Mouse (Mus musculus) midbrain, embryonic 14.5 days (tissue): ENCODE results near the gene Ier5. TPM values are rescaled to one million over a fixed set of nuclear protein-coding genes. Genes with fewer than 3 reads are reported as not detected.
A peak's percentile ranks its signal among the peaks of the same experiment; 100 is the strongest.

Experiments
- ATAC-seq: fragments of 200-750 bp; cut with Nextera tagmentation; 2 replicates; pipeline ENCODE4 v1.8.0; 2017; ENCODE audit warnings: moderate number of reproducible peaks, moderate library complexity; ENCODE audit not compliant: low FRiP score, low TSS enrichment
- DNase-seq: peaks from one replicate; pipeline ENCODE4 v3.0.0-alpha.2; 2015
- H3K27ac ChIP-seq: fragments of 300-500 bp; sonication (generic); replicated peaks from 2 replicates; pipeline ENCODE4 v1.5.1; 2014; ENCODE audit warnings: mild to moderate bottlenecking, low read depth, low read length, moderate library complexity
- H3K27me3 ChIP-seq: fragments of 300-500 bp; sonication (generic); 2 replicates; pipeline ENCODE4 v1.6.1; 2014; ENCODE audit warnings: low read length, control low read depth, mixed read lengths; ENCODE audit not compliant: control insufficient read depth, insufficient read depth
- H3K36me3 ChIP-seq: fragments of 300-500 bp; sonication (generic); 2 replicates; pipeline ENCODE4 v1.6.1; 2014; ENCODE audit warnings: low read length, control low read depth; ENCODE audit not compliant: control insufficient read depth, insufficient read depth
- H3K4me1 ChIP-seq: fragments of 300-500 bp; sonication (generic); 2 replicates; pipeline ENCODE4 v1.6.1; 2014; ENCODE audit warnings: mild to moderate bottlenecking, antibody characterized with exemption, low read length, control low read depth; ENCODE audit not compliant: control insufficient read depth, insufficient read depth
- H3K4me2 ChIP-seq: fragments of 300-500 bp; sonication (generic); 2 replicates; pipeline ENCODE4 v1.6.1; 2014; ENCODE audit warnings: mild to moderate bottlenecking, low read length, moderate library complexity
- H3K4me3 ChIP-seq: fragments of 300-500 bp; sonication (generic); replicated peaks from 2 replicates; pipeline ENCODE4 v1.5.1; 2014; ENCODE audit warnings: low read depth, low read length
- H3K9ac ChIP-seq: fragments of 300-500 bp; sonication (generic); replicated peaks from 2 replicates; pipeline ENCODE4 v1.6.1; 2014; ENCODE audit warnings: mild to moderate bottlenecking, low read length, moderate library complexity
- H3K9me3 ChIP-seq: fragments of 300-500 bp; sonication (generic); 2 replicates; pipeline ENCODE4 v1.6.1; 2016; ENCODE audit warnings: low read length, control low read depth, mixed read lengths; ENCODE audit not compliant: control insufficient read depth
- WGBS: fragments of 180-500 bp; shearing (Covaris S2); extraction: QIAGEN DNeasy Blood & Tissue Kit; methylation state at CpG from one replicate; pipeline ENCODE4 v1.1.7; 2014; 5-methylcytosine and 5-hydroxymethylcytosine counted together
- polyA plus RNA-seq: library from polyadenylated mRNA; unstranded; fragments of >200 nt; fragmentation: Nextera tagmentation; extraction: Ambion mirVana; gene quantifications from 2 replicates; pipeline ENCODE4 v1.2.1, GENCODE M21; 2014

Ier5 gene
- polyA plus RNA-seq, 1 experiment from 2014 or later: 13.4 TPM

DNA sequence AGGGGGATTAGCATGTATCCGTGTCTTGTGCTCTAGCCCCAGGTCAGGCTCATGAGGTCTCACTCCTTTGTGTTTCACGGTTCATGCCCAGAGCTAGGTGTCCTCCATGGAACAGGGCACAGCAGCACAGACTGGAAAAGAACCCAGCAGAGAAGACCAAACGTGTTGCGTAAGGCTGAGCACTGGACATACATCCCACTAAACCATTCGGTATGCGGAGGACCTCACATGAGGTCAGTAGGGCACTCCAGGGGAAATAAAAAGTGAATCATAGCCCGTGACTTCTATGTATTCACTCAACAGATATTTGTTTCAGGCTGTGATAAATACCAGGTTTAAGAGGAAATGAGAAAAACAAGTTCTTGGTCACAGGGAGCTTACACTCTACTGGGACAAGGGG lies 23.6 kb downstream of the Ier5 start:
- H3K36me3 ChIP-seq: no peaks in the 10 kb centered on the region
- H3K4me1 ChIP-seq: peaks cover 38% of the 10 kb centered on the region
- ATAC-seq (no peak), DNase-seq (no peak)
- no peaks in the 10 kb centered on the region for H3K27me3 ChIP-seq
- 83% methylated on average over 7 of the region's 7 CpGs for WGBS
- H3K9ac ChIP-seq: no peak overlapping the region
- H3K4me3 ChIP-seq: no peak overlapping the region
- H3K27ac ChIP-seq: no peak overlapping the region
- no peak overlapping the region for H3K4me2 ChIP-seq
- no peaks in the 10 kb centered on the region for H3K9me3 ChIP-seq

- ATAC-seq (no peak), DNase-seq (no peak)
- H3K9ac ChIP-seq: no peak overlapping the region
- no peaks in the 10 kb centered on the region for H3K27me3 ChIP-seq
- no peak overlapping the region for H3K4me3 ChIP-seq
- H3K9me3 ChIP-seq: no peaks in the 10 kb centered on the region
- WGBS: 79% methylated on average over 7 of the region's 7 CpGs
- H3K27ac ChIP-seq: no peak overlapping the region
- H3K4me1 ChIP-seq: peaks cover 39% of the 10 kb centered on the region
- no peaks in the 10 kb centered on the region for H3K36me3 ChIP-seq
- no peak overlapping the region for H3K4me2 ChIP-seq
Measured at GRCm38 (mm10) chr1:155074856-155075255, 24.6 kb downstream of the Ier5 start.

- Histone ChIP-seq H3K4me1 (peaks cover 39% of the 10 kb centered on the region), H3K27me3 (no peaks in the 10 kb centered on the region), H3K4me3 (no peak overlapping the region), H3K9me3 (no peaks in the 10 kb centered on the region), H3K27ac (no peak overlapping the region), H3K4me2 (no peak overlapping the region), H3K9ac (no peak overlapping the region), H3K36me3 (no peaks in the 10 kb centered on the region)
- ATAC-seq: no peak
- no peak for DNase-seq
- 73% methylated on average over 6 of the region's 6 CpGs for WGBS
Measured at GRCm38 (mm10) chr1:155073905-155074304, 25.5 kb downstream of the Ier5 start.

- H3K27ac ChIP-seq: no peak overlapping the region
- no peak overlapping the region for H3K9ac ChIP-seq
- no peaks in the 10 kb centered on the region for H3K9me3 ChIP-seq
- no peaks in the 10 kb centered on the region for H3K36me3 ChIP-seq
- peaks cover 39% of the 10 kb centered on the region for H3K4me1 ChIP-seq
- DNase-seq (no peak), ATAC-seq (no peak)
- H3K4me2 ChIP-seq: no peak overlapping the region
- no peaks in the 10 kb centered on the region for H3K27me3 ChIP-seq
- 10% methylated on average over 7 of the region's 7 CpGs for WGBS
- no peak overlapping the region for H3K4me3 ChIP-seq
Measured at GRCm38 (mm10) chr1:155073133-155073532, 26.3 kb downstream of the Ier5 start.

DNA sequence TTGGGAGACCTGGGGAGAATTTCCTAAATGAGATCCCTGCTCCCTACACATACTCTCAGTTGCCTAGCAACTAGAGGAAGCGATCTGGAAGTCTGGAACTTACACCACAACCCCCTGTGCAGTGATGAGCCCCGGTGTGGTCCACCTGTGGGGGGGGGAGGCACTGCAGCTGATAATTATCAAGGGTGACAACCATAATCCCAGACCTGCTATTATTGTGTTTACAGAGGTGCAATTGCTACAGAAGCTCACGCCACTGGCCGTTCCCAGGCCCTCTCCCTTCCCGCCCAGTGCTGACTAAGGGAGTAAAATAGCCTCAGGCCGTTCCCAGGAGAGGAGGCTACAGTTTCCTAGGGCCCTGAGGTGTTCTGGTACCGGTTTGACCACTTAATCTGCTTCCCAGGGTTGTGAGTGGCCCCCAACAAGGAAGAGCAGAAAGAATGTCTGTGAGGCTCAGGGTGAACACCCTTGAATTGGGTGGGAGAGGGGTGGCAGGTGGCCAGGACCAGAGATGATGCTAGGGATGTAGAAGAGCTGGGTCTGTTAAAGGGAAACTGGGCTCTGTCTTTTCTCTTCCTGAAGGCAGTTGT lies 28.1 kb downstream of the Ier5 start:
- H3K36me3 ChIP-seq: no peaks in the 10 kb centered on the region
- ATAC-seq: peak; percentile 45; the same call in 1 of the 2 replicates
- no peak overlapping the region for H3K4me2 ChIP-seq
- H3K27ac ChIP-seq: no peak overlapping the region
- no peak overlapping the region for H3K9ac ChIP-seq
- DNase-seq: no peak
- H3K27me3 ChIP-seq: no peaks in the 10 kb centered on the region
- peaks cover 33% of the 10 kb centered on the region for H3K4me1 ChIP-seq
- no peaks in the 10 kb centered on the region for H3K9me3 ChIP-seq
- no peak overlapping the region for H3K4me3 ChIP-seq
- WGBS: 21% methylated on average over 7 of the region's 7 CpGs

GRCm38 (mm10) chr1:155070561-155071286 lies 28.7 kb downstream of the Ier5 start:
- Histone ChIP-seq H3K9ac (no peak overlapping the region), H3K4me3 (no peak overlapping the region), H3K9me3 (no peaks in the 10 kb centered on the region), H3K4me2 (no peak overlapping the region), H3K27ac (no peak overlapping the region), H3K36me3 (no peaks in the 10 kb centered on the region), H3K4me1 (peaks cover 33% of the 10 kb centered on the region), H3K27me3 (no peaks in the 10 kb centered on the region)
- WGBS: 53% methylated on average over 5 of the region's 5 CpGs
- no peak for ATAC-seq
- no peak for DNase-seq

DNA sequence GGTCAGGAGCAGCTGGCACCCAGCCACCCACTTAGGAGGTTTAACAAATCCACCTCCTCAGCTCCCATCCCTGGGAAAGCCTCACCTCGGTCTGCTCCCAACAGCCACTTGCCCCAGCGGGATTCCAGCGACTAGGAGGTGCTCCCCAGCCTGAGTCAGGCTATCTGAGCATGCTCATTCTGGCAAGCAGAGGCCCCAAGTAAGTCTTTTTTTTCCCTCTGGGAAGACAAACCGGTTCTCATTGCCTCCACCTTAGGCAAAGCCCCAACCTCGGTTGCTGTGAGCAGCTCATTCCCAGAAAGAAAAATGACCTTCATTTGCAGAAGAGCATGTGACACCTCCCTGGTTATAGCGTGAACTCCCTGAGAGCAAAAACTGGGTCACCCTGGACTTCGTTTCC lies 29.7 kb downstream of the Ier5 start:
- Histone ChIP-seq H3K4me3 (no peak overlapping the region), H3K36me3 (no peaks in the 10 kb centered on the region), H3K9me3 (no peaks in the 10 kb centered on the region), H3K27ac (no peak overlapping the region), H3K4me2 (no peak overlapping the region), H3K4me1 (peaks cover 33% of the 10 kb centered on the region), H3K27me3 (no peaks in the 10 kb centered on the region), H3K9ac (no peak overlapping the region)
- WGBS: 59% methylated on average over 7 of the region's 7 CpGs
- ATAC-seq (no peak), DNase-seq (no peak)

GRCm38 (mm10) chr1:155066196-155066595 lies 33.2 kb downstream of the Ier5 start:
- Histone ChIP-seq H3K27ac (no peak overlapping the region), H3K4me1 (peaks cover 4% of the 10 kb centered on the region), H3K4me3 (no peak overlapping the region), H3K9ac (no peak overlapping the region), H3K9me3 (no peaks in the 10 kb centered on the region), H3K36me3 (no peaks in the 10 kb centered on the region), H3K27me3 (no peaks in the 10 kb centered on the region), H3K4me2 (no peak overlapping the region)
- DNase-seq: no peak
- ATAC-seq: no peak
- 85% methylated on average over 5 of the region's 5 CpGs for WGBS

DNA sequence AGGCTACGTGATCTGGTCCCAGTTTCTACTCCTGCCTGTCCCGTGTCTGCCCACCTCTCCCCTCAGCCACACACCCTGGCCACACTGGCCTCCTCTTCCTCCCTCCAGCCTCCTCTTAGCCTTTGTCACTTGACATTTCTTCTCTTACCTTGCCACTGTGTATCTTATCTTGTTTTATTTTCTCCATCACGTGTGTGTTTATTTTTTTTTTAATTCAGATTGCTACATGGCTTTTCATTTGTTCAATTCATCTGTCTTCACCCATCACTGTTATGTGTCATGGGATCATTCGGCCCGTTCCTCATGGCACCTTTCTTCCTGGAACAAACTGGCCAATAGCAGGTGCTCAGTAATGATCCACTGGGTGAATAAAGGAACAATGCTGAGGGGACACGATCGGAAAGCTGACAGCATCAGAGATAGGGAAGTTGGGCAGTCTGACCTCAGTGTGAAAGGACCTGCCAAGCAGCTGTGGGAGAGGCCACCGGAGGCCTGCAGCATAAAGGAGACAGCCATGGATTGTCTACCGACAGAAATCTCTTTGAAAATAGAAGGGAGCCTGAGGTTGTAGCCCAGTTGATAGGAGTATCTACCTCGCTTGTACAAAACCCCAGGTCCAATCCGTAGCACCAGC lies 34.3 kb downstream of the Ier5 start:
- no peaks in the 10 kb centered on the region for H3K9me3 ChIP-seq
- DNase-seq (no peak), ATAC-seq (no peak)
- H3K27ac ChIP-seq: no peak overlapping the region
- H3K4me3 ChIP-seq: no peak overlapping the region
- no peak overlapping the region for H3K4me2 ChIP-seq
- H3K36me3 ChIP-seq: no peaks in the 10 kb centered on the region
- no peaks in the 10 kb centered on the region for H3K27me3 ChIP-seq
- H3K9ac ChIP-seq: no peak overlapping the region
- 75% methylated on average over 11 of the region's 11 CpGs for WGBS
- no peaks in the 10 kb centered on the region for H3K4me1 ChIP-seq
